Mouse (Mus musculus) liver, embryonic 16.5 days (tissue): ENCODE results near the gene Magix. TPM values are rescaled to one million over a fixed set of nuclear protein-coding genes. Genes with fewer than 3 reads are reported as not detected.

Source experiments
- polyA plus RNA-seq: library from polyadenylated mRNA; unstranded; fragments of >200 nt; fragmentation: Nextera tagmentation; extraction: Ambion mirVana; gene quantifications from 2 replicates; pipeline ENCODE4 v1.2.1, GENCODE M21; 2015

The Magix gene
- polyA plus RNA-seq, 1 experiment from 2014 or later = not detected

Other genes starting within 250 kb of the Magix start
- gene Foxp3, start 107.6 kb downstream of the Magix start, polyA plus RNA-seq = 0.09 TPM in 1 of 2 replicates, not detected in the other
- gene Ppp1r3f, start 107.0 kb downstream of the Magix start, polyA plus RNA-seq = 0.21 and 0.24 TPM in 2 replicates
- 17.3 and 17.6 TPM in 2 replicates for gene Ccdc22, start 75.7 kb downstream of the Magix start, polyA plus RNA-seq
- gene Cacna1f, start 74.2 kb downstream of the Magix start, polyA plus RNA-seq = 0.04 and 0.06 TPM in 2 replicates
- gene Syp, start 42.8 kb downstream of the Magix start, polyA plus RNA-seq = 0.25 and 0.32 TPM in 2 replicates
- 1.4 and 2.3 TPM in 2 replicates for gene Prickle3, start 24.0 kb downstream of the Magix start, polyA plus RNA-seq
- 24.8 and 29.2 TPM in 2 replicates for gene Plp2, start 9.9 kb downstream of the Magix start, polyA plus RNA-seq
- gene Gpkow, start 15.9 kb upstream of the Magix start, polyA plus RNA-seq = 13.4 and 14.0 TPM in 2 replicates
- gene Wdr45, start 33.1 kb upstream of the Magix start, polyA plus RNA-seq = 19.9 and 21.8 TPM in 2 replicates
- 0.27 and 0.51 TPM in 2 replicates for gene Gm45208, start 41.0 kb upstream of the Magix start, polyA plus RNA-seq
- gene Praf2, start 47.2 kb upstream of the Magix start, polyA plus RNA-seq = 5.2 and 6.0 TPM in 2 replicates
- gene Ccdc120, start 69.7 kb upstream of the Magix start, polyA plus RNA-seq = 1.6 and 1.9 TPM in 2 replicates
- 9.5 and 11.4 TPM in 2 replicates for gene Tfe3, start 81.3 kb upstream of the Magix start, polyA plus RNA-seq
- gene Gripap1, start 108.5 kb upstream of the Magix start, polyA plus RNA-seq = 27.7 and 28.9 TPM in 2 replicates
- 0.19 TPM in 2 replicates for gene Kcnd1, start 141.0 kb upstream of the Magix start, polyA plus RNA-seq
- gene Otud5, start 160.1 kb upstream of the Magix start, polyA plus RNA-seq = 32.9 and 42.5 TPM in 2 replicates
- gene Pim2, start 197.0 kb upstream of the Magix start, polyA plus RNA-seq = 3.1 and 3.5 TPM in 2 replicates
- 13.5 and 14.2 TPM in 2 replicates for gene Slc35a2, start 202.8 kb upstream of the Magix start, polyA plus RNA-seq
- 36.8 and 38.6 TPM in 2 replicates for gene Pqbp1, start 218.0 kb upstream of the Magix start, polyA plus RNA-seq
- gene Timm17b, start 218.1 kb upstream of the Magix start, polyA plus RNA-seq = 90.8 and 94.9 TPM in 2 replicates
- gene Gm10491, start 226.6 kb upstream of the Magix start, polyA plus RNA-seq = not detected in 2 replicates
- not detected in 2 replicates for gene Gm10490, start 228.3 kb upstream of the Magix start, polyA plus RNA-seq
- gene Pcsk1n, start 238.6 kb upstream of the Magix start, polyA plus RNA-seq = 0.05 and 0.17 TPM in 2 replicates
- not detected in 2 replicates for gene Eras, start 247.4 kb upstream of the Magix start, polyA plus RNA-seq